Mouse (Mus musculus): ENCODE measurements at regions not wholly inside any gene's neighbourhood (a gene's known extent, or its start where the extent isn't known, plus 50 kb on each side); places are given as distances from the start of the nearest gene placed in this dataset.

GRCm38 (mm10) chr9:12380732-12381645 lies 864.6 kb downstream of the Jrkl start:
- Histone ChIP-seq H3K27ac (replicated peaks; ENCODE audit: low read depth, low read length) (no peak overlapping the region), H3K4me1 (ENCODE audit: control insufficient read depth, insufficient read depth, low read length) (0 out of 2 replicates have a peak, but pooled peaks cover 3% of the 10 kb centered on the region), H3K4me2 (ENCODE audit: low read length) (no peak overlapping the region), H3K36me3 (ENCODE audit: control insufficient read depth, insufficient read depth, low read length) (no peaks in the 10 kb centered on the region), H3K27me3 (ENCODE audit: control insufficient read depth, insufficient read depth, low read length) (no peaks in the 10 kb centered on the region), H3K9me3 (ENCODE audit: control insufficient read depth, low read length) (no peaks in the 10 kb centered on the region), H3K9ac (replicated peaks; ENCODE audit: low read length) (no peak overlapping the region), H3K4me3 (replicated peaks; ENCODE audit: low read depth, low read length) (no peak overlapping the region)
- WGBS: 3% methylated on average over 4 of the region's 4 CpGs
- DNase-seq: peak; percentile 8
- no peak for ATAC-seq (ENCODE audit: low FRiP score, low TSS enrichment)

- Histone ChIP-seq H3K27me3 (ENCODE audit: control insufficient read depth, insufficient read depth, low read length) (no peaks in the 10 kb centered on the region), H3K4me2 (ENCODE audit: low read length) (no peak overlapping the region)
- 78% methylated on average over 2 of the region's 2 CpGs for WGBS
These were observed 865.6 kb downstream of the Jrkl start for GRCm38 (mm10) chr9:12380029-12380428.

GRCm38 (mm10) chr9:12344296-12344695 lies 901.3 kb downstream of the Jrkl start:
- H3K27ac ChIP-seq (replicated peaks; ENCODE audit: low read depth, low read length): no peak overlapping the region
- H3K9ac ChIP-seq (replicated peaks; ENCODE audit: low read length): no peak overlapping the region
- no peaks in the 10 kb centered on the region for H3K27me3 ChIP-seq (ENCODE audit: control insufficient read depth, insufficient read depth, low read length)
- H3K4me2 ChIP-seq (ENCODE audit: low read length): no peak overlapping the region
- no peak overlapping the region for H3K4me3 ChIP-seq (replicated peaks; ENCODE audit: low read depth, low read length)
- 81% methylated on average over 2 of the region's 2 CpGs for WGBS
- no peaks in the 10 kb centered on the region for H3K4me1 ChIP-seq (ENCODE audit: control insufficient read depth, insufficient read depth, low read length)
- H3K9me3 ChIP-seq (ENCODE audit: control insufficient read depth, low read length): no peaks in the 10 kb centered on the region
- no peak for ATAC-seq (ENCODE audit: low FRiP score, low TSS enrichment)
- DNase-seq: no peak
- no peaks in the 10 kb centered on the region for H3K36me3 ChIP-seq (ENCODE audit: control insufficient read depth, insufficient read depth, low read length)

More at GRCm38 (mm10) chr9:12380029-12380428, 865.6 kb downstream of the Jrkl start:
- Histone ChIP-seq H3K36me3 (ENCODE audit: control insufficient read depth, insufficient read depth, low read length) (no peaks in the 10 kb centered on the region), H3K4me3 (replicated peaks; ENCODE audit: low read depth, low read length) (no peak overlapping the region), H3K9me3 (ENCODE audit: control insufficient read depth, low read length) (no peaks in the 10 kb centered on the region), H3K4me1 (ENCODE audit: control insufficient read depth, insufficient read depth, low read length) (0 out of 2 replicates have a peak, but pooled peaks cover 3% of the 10 kb centered on the region), H3K27ac (replicated peaks; ENCODE audit: low read depth, low read length) (no peak overlapping the region), H3K9ac (replicated peaks; ENCODE audit: low read length) (no peak overlapping the region)
- DNase-seq: no peak
- no peak for ATAC-seq (ENCODE audit: low FRiP score, low TSS enrichment)

- WGBS: 84% methylated on average over 4 of the region's 4 CpGs
- ATAC-seq (ENCODE audit: low FRiP score, low TSS enrichment) (0 out of 2 replicates have a peak, but pooled peaks have one; percentile 55), DNase-seq (no peak)
These were observed 904.2 kb downstream of the Jrkl start for GRCm38 (mm10) chr9:12341453-12341852.

GRCm38 (mm10) chr9:12313517-12314075 lies 932.0 kb downstream of the Jrkl start:
- DNase-seq: no peak
- Histone ChIP-seq H3K27me3 (ENCODE audit: control insufficient read depth, insufficient read depth, low read length) (no peaks in the 10 kb centered on the region), H3K4me1 (ENCODE audit: control insufficient read depth, insufficient read depth, low read length) (no peaks in the 10 kb centered on the region), H3K4me3 (replicated peaks; ENCODE audit: low read depth, low read length) (no peak overlapping the region), H3K36me3 (ENCODE audit: control insufficient read depth, insufficient read depth, low read length) (no peaks in the 10 kb centered on the region), H3K9me3 (ENCODE audit: control insufficient read depth, low read length) (no peaks in the 10 kb centered on the region), H3K27ac (replicated peaks; ENCODE audit: low read depth, low read length) (no peak overlapping the region), H3K4me2 (ENCODE audit: low read length) (no peak overlapping the region), H3K9ac (replicated peaks; ENCODE audit: low read length) (no peak overlapping the region)
- 85% methylated on average over 4 of the region's 4 CpGs for WGBS
- no peak for ATAC-seq (ENCODE audit: low FRiP score, low TSS enrichment)

More at GRCm38 (mm10) chr9:12341453-12341852, 904.2 kb downstream of the Jrkl start:
- no peak overlapping the region for H3K9ac ChIP-seq (replicated peaks; ENCODE audit: low read length)
- H3K4me3 ChIP-seq (replicated peaks; ENCODE audit: low read depth, low read length): no peak overlapping the region
- no peaks in the 10 kb centered on the region for H3K27me3 ChIP-seq (ENCODE audit: control insufficient read depth, insufficient read depth, low read length)
- H3K4me2 ChIP-seq (ENCODE audit: low read length): no peak overlapping the region
- no peaks in the 10 kb centered on the region for H3K4me1 ChIP-seq (ENCODE audit: control insufficient read depth, insufficient read depth, low read length)
- no peaks in the 10 kb centered on the region for H3K9me3 ChIP-seq (ENCODE audit: control insufficient read depth, low read length)
- H3K27ac ChIP-seq (replicated peaks; ENCODE audit: low read depth, low read length): no peak overlapping the region
- H3K36me3 ChIP-seq (ENCODE audit: control insufficient read depth, insufficient read depth, low read length): no peaks in the 10 kb centered on the region

- Histone ChIP-seq H3K4me1 (ENCODE audit: control insufficient read depth, insufficient read depth, low read length) (no peaks in the 10 kb centered on the region), H3K27ac (replicated peaks; ENCODE audit: low read depth, low read length) (no peak overlapping the region), H3K27me3 (ENCODE audit: control insufficient read depth, insufficient read depth, low read length) (no peaks in the 10 kb centered on the region), H3K4me2 (ENCODE audit: low read length) (no peak overlapping the region), H3K36me3 (ENCODE audit: control insufficient read depth, insufficient read depth, low read length) (no peaks in the 10 kb centered on the region), H3K9ac (replicated peaks; ENCODE audit: low read length) (no peak overlapping the region), H3K9me3 (ENCODE audit: control insufficient read depth, low read length) (no peaks in the 10 kb centered on the region), H3K4me3 (replicated peaks; ENCODE audit: low read depth, low read length) (no peak overlapping the region)
- WGBS: 89% methylated on average over 1 of the region's 1 CpGs
- ATAC-seq (ENCODE audit: low FRiP score, low TSS enrichment) (no peak), DNase-seq (no peak)
These were observed 932.6 kb downstream of the Jrkl start for GRCm38 (mm10) chr9:12313027-12313426.
